Mouse (Mus musculus) liver (tissue): ENCODE measurements around the gene Ptpn14.

ENCODE experiments used
- DNase-seq: peaks from one replicate; pipeline ENCODE4 v3.0.0-alpha.2; 2020; ENCODE audit warnings: mixed read lengths

Gene Ptpn14

DNA sequence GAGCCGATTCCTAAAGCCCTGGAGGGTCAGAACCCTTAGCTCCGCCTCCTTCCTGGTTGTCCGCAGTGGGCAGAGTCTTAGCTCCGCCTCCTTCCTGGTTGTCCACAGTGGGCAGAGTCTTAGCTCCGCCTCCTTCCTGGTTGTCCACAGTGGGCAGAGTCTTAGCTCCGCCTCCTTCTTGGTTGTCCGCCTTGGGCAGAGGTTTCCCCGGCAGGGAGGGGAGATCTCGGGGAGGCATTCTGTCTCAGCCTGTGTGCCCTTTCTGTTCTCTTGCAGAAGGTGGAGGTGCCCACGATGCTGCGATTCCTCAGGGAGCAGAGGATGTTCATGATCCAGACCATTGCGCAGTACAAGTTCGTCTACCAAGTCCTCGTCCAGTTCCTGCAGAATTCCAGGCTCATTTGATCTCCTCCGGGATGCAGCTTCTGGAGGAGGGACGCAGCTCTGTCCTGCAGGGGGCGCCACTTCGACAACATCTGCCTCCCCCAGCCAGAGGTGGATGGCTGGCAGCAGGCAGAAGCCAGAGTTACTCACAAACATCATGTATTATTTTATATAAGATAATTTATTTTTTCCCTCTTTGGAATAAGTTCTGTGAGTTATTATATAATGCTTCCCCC is 141.7 kb downstream of the Ptpn14 start:
- DNase-seq, result peak; percentile 39

DNA sequence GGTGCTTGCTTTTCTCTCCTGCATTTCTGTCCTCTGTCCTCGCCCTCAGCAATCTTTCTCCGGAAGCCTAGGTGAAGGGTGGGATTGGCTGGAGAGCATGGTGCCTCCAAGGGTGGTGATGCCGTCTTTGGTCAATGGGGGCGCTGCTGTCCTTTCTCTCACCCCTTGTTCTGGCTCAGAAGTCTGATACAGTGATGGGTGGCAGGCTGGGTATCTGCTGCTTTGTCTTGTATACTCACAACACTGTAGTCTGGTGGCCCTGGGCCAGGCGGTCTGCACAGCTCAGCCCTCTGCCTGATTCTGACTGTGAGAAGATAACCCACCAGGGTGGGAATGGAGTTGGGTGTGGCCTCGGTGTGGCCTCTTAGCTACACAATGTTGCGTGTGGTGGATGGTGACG is 142.5 kb downstream of the Ptpn14 start:
- peak; percentile 50 for DNase-seq

DNA sequence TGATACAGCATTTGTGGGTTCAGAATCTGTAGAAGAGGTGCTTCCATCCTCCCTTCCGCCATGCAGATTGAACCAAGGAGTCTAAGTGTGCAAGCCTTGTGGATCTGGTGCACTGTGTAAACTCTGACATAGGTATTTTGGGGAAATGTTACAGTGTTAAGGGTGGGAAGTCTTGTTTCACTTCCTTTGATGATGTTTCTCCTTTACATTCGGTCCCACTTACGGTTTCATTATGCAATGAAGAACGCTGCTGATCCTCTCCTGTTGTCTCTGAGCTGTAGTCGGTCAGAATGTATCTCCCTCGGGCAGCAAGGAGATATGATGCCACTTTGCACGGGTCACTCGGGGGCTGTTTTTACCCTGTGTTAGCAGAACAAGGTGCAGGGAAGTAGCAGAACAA is 143.6 kb downstream of the Ptpn14 start:
- no peak for DNase-seq

DNA sequence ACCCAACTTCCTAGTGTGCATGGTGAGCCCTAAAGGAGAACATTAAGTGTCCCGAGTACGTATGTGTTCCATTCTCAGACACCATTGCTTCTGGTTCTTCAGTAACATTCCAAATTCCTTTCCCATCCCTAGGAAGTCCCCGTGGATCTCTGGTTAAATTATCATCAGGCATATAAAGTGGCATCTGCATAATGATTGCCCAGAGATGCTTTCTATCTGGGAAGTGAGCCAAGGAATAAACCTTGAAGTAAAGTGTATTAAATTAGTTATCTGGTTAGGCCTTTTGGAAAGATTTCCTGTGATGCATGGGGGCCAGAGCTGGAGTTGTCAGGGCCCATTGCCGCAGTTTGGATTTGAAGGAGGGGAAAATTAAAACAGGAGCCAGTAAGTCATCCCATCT is 144.0 kb downstream of the Ptpn14 start:
- DNase-seq, result no peak

DNA sequence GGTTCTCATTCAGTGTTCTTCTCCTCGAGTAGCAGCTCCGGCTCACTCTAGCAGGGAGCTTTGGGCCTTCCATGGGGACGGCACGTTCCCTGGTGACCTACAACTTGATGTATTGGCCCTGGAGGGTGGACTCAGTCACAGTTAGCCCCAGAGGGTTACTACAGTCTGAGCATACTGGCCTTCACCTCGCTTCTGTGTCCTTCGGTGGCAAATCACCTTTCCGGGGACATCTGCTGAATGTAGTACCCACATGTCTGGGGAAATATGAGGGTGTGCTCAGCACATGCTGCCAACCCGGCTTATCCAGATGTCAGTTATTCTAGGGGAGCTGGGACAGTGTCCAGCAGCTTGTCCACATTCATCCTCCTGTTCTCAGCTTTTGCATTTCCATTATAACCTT is 145.5 kb downstream of the Ptpn14 start:
- no peak for DNase-seq

DNA sequence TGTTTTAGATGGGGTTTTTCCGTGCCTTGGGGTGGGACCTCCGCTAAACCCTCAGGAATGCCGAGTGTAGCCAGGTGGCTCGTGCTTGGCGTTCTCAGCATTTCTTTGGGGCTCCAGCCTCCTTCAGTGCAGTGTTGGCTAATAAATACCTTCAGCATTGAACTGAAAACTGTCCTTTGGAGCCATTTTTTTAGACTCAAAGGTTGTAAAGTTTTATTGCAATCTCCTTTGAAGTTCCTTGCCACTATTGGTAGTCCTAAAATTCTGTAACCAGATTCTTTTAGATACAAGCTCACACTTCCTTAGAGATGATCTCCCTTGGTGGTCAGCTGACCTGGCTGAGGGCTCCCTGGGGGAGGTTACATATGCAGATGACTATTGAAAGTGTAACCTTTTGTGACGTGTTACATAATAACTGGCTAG is 147.4 kb downstream of the Ptpn14 start:
- no peak for DNase-seq

DNA sequence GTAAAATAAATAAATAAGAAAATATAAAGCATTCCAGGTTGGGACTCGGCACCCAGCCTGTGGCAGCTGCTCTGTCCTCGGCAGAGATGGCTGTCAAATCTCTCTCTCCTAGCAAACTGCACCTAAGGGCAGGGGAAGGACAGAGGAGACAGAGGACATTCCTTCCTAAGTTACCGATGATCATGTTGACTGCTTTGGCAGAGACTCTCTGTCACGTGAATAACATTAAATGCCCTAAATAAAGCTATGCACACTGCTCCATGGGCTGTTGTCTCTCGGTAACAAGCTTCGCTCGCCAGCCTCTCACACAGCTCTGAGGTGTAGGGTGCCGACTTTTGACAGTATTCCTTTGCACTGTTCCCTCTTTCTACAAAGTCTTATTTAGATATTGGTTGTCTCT is 148.1 kb downstream of the Ptpn14 start:
- no peak for DNase-seq

DNA sequence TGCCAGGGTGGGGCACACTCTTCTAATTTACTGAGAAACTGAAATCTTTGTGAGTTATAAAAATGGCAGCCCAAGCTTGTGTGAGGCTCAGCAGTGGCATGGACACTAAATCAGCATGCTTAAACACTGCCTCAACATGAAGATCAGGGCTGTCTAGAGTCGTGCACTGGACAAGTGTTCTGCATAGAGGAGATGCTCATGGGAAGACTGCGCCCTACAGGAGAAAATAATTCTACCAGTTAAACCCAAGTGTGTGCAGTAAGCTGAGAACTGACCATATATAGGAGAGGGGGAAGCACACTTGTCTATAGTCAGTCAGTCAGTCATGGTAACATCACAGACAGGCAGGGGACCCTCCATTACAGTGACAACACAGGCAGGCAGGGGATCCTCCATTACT is 151.1 kb downstream of the Ptpn14 start:
- no peak for DNase-seq

DNA sequence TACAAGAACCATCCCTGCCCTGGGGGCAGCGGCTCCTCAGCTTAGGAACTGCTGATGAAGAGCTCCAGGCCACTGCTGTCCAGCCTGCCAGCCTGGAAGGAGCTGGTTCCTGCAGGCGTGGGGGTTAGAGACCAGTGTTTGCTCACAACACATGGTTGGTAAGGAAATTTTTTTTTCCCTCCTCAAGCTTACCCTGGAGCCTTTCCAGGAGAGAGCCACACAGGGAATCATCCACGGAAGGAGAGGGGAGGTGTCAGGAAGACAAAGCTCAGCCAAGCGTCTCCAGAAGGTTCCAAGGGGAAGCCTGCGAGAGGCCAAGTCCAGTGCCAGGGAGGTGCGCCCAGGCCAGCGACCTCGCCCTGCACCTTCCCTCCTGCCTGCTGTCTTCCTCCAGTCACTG is 151.9 kb downstream of the Ptpn14 start:
- DNase-seq, result no peak

DNA sequence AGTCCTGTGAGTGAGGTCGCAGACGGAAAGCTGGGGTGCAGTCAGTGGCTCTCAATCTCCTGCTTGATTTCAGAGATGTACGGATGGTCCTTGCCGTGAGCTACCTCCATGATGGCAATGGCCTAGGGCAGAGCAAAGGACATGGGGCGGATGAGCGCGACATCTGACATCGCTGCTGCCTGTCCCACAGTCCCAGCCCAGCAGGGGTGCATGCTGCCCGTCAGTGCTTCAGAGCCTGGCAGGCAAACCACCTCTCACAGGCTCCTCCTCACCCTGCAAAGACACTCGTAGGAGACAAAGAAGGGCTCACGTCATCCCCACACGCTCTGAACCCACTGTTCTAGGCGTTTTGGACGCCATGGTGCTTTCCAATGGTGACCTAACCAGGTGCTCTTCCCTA is 152.7 kb downstream of the Ptpn14 start:
- DNase-seq, result no peak

DNA sequence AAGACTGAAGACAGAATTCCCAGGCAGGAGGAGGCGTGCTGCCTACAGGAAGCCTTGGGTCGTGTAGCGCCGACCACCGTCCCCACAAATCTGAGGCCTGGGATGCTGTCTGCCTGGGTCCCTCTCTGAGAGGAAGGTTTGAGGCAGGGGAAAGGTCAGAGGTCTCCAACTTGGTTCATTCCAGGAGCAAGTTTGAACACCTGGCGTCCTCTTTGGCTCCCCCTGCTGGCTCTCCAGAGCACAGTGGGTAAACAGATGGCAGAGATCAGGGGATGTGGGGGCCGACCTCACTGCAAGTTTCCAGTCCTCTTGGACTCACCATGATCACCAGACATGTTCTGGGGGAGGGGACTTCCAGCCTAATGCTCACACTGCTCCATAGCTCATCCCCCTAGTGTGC is 154.8 kb downstream of the Ptpn14 start:
- DNase-seq, result peak; percentile 57

DNA sequence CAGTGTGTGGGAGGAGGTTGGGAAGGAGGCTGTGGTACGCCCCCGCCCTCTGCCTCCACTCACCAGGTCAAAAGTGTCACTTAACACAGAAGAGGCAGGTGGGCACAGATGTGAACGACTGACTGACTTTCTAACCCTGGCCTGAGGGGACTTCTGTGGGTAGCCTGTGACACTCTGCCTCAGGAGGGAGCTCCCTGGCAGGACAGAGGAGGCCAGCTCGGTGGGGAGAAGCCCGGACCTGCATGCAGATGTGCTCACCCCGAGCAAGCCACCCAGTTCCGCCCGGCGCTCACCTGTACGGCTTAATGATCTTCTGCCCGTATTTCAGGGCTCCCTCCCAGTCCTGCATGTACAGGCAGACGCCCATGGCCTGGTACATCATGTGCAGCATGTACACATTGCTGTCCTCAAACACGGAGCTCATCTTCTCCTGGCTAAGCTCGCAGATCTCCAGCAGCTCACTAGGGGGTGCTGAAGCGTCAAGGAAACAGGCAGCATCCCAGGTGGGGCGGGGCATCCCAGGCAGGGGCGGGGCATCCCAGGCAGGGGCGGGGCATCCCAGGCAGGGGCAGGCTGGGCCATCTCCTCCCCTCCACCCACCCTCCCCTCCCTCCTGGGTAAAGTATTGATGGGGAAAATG is 155.6 kb downstream of the Ptpn14 start:
- peak; percentile 69 for DNase-seq

DNA sequence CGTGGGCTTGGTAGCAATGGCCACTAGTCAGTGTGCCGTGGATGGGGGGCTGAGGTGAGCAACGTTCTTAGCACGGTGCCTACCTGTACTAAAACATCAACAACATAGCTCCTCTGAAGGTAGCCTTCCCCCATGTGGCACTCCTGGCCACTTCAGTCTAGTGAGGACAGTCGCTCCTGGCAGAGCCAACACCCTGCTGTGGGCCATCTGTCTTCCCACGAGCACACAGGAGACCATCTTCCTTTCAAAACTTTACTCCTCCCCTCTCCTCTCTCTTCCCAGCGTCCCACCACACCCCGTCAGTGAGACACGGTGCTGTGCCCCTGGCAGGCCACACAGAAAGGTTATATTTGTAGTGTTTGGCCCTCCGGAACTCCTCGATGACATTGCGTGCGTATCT is 156.9 kb downstream of the Ptpn14 start:
- DNase-seq, result no peak

DNA sequence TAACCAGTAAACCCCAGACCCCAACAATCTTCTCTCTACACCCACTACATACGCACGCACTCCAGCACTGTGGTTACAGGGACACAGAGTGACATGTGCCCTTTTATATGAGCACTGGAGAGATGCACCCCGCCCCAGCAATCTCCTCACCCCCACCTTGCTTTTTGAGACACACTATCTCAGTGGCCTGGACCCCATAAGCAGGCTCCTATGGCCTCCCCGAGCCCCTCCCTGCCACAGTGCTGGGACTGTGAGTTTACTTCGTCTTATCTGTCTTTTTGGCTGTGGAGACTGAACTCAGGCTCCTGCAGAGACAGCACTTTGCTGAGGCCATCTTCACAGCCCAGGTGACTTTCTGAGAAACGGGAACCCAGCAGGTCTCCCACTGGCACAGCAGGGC is 157.9 kb downstream of the Ptpn14 start:
- DNase-seq, result peak; percentile 52

DNA sequence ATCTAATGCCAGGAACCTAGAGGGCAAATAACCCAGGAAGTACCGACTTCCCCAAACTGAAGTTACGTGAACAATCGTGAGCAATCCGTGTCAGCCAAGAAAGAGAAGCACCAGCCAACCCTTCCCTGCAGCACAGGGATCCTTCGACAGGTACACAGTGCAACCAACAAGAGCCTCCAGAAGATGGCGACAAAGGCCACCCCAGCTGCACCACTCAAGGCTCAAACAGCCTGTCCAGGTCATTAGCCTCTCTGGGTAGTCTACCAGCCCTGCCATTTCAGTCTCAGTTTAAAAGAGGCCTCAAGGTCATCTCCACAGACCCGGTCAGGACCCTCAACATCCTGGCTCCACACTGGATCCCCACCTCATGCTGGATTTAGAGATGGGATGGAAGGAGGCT is 159.4 kb downstream of the Ptpn14 start:
- peak; percentile 68 for DNase-seq

DNA sequence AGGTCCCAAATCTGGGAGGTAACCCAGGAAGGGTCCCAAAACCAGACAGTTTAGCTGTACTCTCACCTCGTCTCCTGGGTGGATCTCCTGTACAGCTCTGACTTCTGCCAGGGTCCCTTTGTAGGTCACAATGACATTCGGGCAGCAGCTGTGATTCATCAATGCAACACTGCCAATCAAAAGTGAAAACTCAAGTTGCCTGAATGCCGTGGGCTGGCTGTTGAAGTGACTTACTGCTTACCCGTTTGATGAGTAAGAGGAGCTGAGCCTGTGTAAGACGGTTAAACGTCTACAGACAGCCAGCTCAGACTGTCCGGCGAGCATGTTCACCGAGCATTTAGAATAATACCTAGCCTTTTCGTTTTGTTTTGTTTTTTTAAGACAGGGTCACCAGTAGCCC is 160.7 kb downstream of the Ptpn14 start:
- no peak for DNase-seq

DNA sequence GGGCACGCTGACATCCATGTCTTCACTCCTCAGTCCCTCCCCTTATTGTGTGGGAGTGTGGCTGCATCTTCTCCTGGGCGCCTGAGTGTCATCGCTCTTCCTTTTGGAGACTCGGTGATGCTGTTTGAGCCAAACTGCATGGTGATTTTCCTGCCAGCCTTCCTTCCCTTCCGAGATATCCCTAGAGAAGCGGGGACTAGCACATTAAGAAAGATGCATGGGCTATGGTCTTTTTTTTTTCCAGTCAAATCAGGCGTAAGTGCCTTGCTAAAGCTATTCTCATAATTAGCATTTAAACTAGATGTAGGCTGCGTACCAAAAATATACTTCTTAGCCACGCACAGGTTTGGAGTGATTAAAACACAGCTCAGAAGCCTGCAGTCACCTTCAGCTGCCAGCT is 166.1 kb downstream of the Ptpn14 start:
- DNase-seq, result no peak

DNA sequence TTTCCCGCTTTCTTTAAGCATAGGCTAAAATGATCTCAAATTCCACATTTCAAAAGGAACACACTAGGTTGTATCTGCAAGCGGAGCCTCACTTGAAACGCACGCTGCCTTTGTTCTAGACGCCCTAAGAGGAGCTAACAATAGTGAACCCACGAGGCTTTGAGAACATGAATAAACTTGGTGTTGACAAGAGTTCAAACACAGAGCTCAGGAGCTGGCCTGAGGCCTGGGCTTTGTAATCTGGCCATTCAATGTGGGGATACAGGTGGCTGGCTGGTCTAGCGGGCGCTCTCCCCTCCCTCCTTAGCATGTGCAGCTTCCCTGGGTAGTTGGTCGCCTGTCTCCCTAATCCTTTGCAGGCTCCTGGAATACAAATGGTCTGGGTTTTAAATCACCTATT is 169.8 kb downstream of the Ptpn14 start:
- no peak for DNase-seq

DNA sequence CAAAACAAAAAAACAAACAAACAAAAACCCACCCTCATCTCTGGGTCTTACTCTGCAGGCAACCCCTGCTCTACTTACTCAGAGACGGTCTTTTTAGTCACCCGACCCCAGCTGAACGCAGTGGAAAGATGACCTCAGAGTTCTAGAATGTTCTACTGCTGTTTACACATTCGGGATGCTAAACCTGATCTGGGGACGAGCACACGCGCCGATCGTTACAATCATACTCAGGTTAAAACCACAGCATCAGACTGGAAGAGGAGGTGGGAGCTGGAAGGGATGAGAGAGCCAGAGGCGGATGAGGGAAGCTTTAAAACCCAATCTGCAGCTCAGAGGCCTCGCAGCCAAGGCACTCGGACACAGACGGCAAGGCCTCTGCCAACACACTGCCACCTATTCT is 170.6 kb downstream of the Ptpn14 start:
- DNase-seq, result no peak

DNA sequence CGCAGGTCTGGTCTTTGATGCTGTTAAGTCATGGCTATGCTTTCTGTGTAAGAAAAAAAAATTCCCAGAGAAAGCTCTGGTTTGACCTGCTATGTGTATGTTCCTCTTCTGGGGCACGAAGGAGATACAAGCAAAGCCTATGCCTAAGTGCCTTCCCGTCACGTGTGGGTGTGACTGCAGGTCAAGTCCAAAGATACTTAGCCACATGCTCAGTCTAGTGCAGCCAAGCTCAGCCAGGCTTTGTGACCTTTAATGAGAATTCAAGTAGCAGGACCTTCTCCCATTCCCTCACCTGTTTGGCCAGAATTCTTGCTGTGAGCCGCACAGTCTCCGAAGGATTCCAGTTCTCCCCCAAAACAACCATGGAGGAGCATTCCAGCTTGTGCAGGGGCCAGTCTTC is 171.5 kb downstream of the Ptpn14 start:
- DNase-seq, result no peak

DNA sequence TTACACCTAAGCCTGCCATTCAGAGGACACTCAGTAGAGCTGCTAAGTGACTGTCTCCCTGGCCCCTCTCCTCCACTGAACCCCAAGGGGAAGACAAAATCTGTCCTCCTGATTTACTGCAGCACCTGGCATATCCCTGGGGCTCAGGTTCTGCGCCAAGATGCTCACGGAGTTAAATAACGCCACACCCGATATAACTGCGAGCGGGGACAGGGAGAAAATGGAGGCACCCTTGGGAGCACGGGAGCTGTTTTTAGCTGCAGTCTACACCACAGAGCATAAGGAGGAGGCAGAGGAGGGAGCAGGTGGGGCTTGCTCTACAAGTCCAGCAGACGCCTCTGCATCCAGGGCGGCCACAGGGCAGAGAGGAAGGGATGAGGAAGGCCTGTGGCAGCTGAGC is 174.3 kb downstream of the Ptpn14 start:
- DNase-seq, result no peak

DNA sequence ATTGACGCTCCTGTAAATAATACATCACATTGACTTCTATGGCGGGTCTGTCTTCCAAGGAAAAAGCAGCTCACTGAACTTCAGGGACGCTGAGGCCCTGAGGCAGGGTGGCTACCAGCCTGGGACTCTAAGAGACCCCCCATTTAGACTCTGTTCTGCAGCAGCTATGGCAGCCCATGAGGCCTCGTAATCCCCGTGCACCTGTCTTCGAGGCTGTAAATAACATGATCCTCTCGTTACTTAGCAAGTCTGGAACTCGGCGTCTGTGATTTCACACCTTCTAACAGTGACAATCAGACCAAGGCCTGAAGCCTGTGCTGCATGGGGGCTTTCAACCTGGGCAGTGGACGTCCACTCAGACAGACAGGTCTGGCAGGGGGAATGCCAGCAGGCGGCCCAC is 175.1 kb downstream of the Ptpn14 start:
- DNase-seq, result no peak

DNA sequence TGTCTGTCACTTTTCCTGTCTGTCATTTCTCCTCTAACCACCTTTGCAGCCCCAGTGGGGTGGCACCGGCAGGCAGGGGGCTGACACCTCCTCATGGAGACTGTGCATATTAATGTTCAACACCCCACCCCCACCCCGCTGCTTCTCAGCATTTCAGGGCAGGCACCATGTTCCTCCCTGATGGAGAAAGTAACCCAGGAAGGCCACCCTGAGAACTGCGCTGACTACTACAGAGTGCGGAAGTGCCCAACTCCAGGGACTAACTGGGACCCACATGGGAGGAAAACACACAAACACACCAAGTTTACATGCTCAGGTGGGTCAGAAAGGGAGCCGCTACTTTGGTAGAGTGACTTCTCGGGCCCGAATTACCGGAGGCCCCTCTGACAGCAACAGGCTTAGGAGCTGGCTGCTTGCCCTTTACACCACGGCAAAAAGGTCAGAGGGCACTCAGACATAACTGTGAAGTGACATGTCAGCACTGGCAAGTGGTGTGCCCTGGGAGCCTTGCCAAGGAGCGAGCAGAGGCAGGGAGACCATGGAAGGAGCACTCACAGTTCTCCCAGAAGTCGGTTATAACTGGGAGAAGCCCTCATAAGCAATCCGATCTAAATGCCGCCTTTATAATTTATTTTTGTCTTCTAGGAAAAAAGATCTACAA is 182.7 kb downstream of the Ptpn14 start:
- no peak for DNase-seq

DNA sequence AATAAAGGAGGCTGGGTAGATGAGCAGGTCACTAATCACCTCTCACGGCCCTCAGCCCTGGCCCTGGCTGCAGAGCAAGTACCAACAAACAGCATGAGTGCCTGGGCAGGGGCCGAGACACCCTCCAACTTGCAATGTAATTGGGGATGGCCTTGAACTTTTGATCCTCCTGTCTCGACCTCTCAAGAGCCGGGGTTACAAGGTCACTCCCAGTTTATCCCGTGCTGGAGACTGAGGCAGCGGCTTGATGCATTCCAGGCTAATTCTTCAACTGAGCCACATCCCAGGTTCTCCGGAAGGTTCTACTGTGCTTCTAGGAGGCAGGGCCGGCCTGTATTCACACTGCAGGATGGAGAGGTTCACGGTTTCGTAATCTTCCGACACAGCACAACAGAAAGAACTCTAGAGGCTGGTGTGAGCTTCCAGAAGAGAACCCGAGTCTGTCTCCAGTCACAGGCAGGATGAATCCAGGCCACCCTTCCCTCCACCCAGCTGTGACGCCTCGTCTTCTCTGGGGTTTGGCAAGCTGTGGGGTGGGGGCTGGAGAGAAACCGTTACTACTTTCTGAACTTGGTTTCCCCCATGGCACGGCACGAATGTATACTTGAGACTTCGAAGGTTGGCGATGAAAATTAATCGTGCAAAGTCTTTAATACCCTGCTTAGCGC is 185.2 kb downstream of the Ptpn14 start:
- DNase-seq, result no peak
